Mouse (Mus musculus) adrenal gland (tissue): ENCODE results near the gene Ina.
"Not testable (repeated sequence)": the region's sequence is repeated elsewhere in the genome, so short reads cannot be mapped to it uniquely, and the experiment has no call there.

ENCODE experiments used
- intact Hi-C: fragments of 180-260 bp; cut with DNase I; formaldehyde crosslinking; loops from one replicate; pipeline ENCODE4 v1.15.1; 2025

The Ina gene

GRCm38 (mm10) chr19:46984726-46985622 is 29.5 kb upstream of the Ina start:
- intact Hi-C loops, result no loop called here

GRCm38 (mm10) chr19:46987646-46988045 is 26.9 kb upstream of the Ina start:
- intact Hi-C loops, result no loop called here

- intact Hi-C loops, result no loop called here
Measured at GRCm38 (mm10) chr19:46988231-46989087, 26.0 kb upstream of the Ina start.

- intact Hi-C loops, result loop anchor here (2.0 to 10.0 kb wide), 2 partner anchors 113 to 315 kb away; partner anchors contain the start of gene Cyp17a1
Measured at GRCm38 (mm10) chr19:46989479-46990152, 24.9 kb upstream of the Ina start.

GRCm38 (mm10) chr19:46990153-46990518 is 24.4 kb upstream of the Ina start:
- intact Hi-C loops, result loop anchor here (2.0 to 10.0 kb wide), 2 partner anchors 113 to 315 kb away; partner anchors contain the start of gene Cyp17a1

- intact Hi-C loops, result loop anchor here (1.0 to 10.0 kb wide), 3 partner anchors 114 to 316 kb away; partner anchors contain the start of genes Cnnm2 and Cyp17a1
Measured at GRCm38 (mm10) chr19:46990625-46991024, 23.9 kb upstream of the Ina start.

- intact Hi-C loops, result loop anchor here (1.0 to 10.0 kb wide), 3 partner anchors 114 to 316 kb away; partner anchors contain the start of genes Cnnm2 and Cyp17a1
Measured at GRCm38 (mm10) chr19:46991145-46991544, 23.4 kb upstream of the Ina start.

- intact Hi-C loops, result loop anchor here (10.0 kb wide), 1 partner anchor 318 kb away; the partner anchor contains the start of gene Cyp17a1
Measured at GRCm38 (mm10) chr19:46992329-46992728, 22.2 kb upstream of the Ina start.

GRCm38 (mm10) chr19:46996095-46996494 is 18.4 kb upstream of the Ina start:
- intact Hi-C loops, result loop anchor here (10.0 kb wide), 1 partner anchor 321 kb away; the partner anchor contains the start of gene Cyp17a1

GRCm38 (mm10) chr19:46998168-46998870 is 16.2 kb upstream of the Ina start:
- intact Hi-C loops, result loop anchor here (10.0 kb wide), 1 partner anchor 324 kb away; the partner anchor contains the start of gene Cyp17a1

- intact Hi-C loops, result loop anchor here (10.0 kb wide), 1 partner anchor 324 kb away; the partner anchor contains the start of gene Cyp17a1
Measured at GRCm38 (mm10) chr19:46998953-46999352, 15.5 kb upstream of the Ina start.

GRCm38 (mm10) chr19:46999753-47000152 is 14.7 kb upstream of the Ina start:
- intact Hi-C loops, result loop anchor here (10.0 kb wide), 1 partner anchor 325 kb away; the partner anchor contains the start of gene Cyp17a1

- intact Hi-C loops, result not testable (repeated sequence)
Measured at GRCm38 (mm10) chr19:47000357-47000756, 14.1 kb upstream of the Ina start.

GRCm38 (mm10) chr19:47003742-47004511 is 10.6 kb upstream of the Ina start:
- intact Hi-C loops, result no loop called here

GRCm38 (mm10) chr19:47005873-47006272 is 8.6 kb upstream of the Ina start:
- intact Hi-C loops, result no loop called here

GRCm38 (mm10) chr19:47006321-47006720 is 8.2 kb upstream of the Ina start:
- intact Hi-C loops, result no loop called here

GRCm38 (mm10) chr19:47009420-47009819 is 5.1 kb upstream of the Ina start:
- intact Hi-C loops, result no loop called here

GRCm38 (mm10) chr19:47009943-47010342 is 4.6 kb upstream of the Ina start:
- intact Hi-C loops, result no loop called here

GRCm38 (mm10) chr19:47012521-47013130 is 1.9 kb upstream of the Ina start:
- intact Hi-C loops, result no loop called here
